Mouse (Mus musculus) induced T-regulatory cell, adult 2 months (primary cell): ENCODE data around the gene Exoc5.

Experiments
- DNase-seq: peaks from one replicate; pipeline ENCODE4 v3.0.0-alpha.2; 2012; ENCODE audit warnings: low read depth

Gene Exoc5

GRCm38 (mm10) chr14:49001655-49002054 is 64.8 kb downstream of the Exoc5 start:
- DNase-seq: no peak

- no peak for DNase-seq
These were observed 67.7 kb downstream of the Exoc5 start for GRCm38 (mm10) chr14:48998795-48999194.

GRCm38 (mm10) chr14:48993861-48994260 is 72.6 kb downstream of the Exoc5 start:
- no peak for DNase-seq

- DNase-seq: no peak
These were observed 74.3 kb downstream of the Exoc5 start for GRCm38 (mm10) chr14:48992070-48992580.

- no peak for DNase-seq
These were observed 75.3 kb downstream of the Exoc5 start for GRCm38 (mm10) chr14:48991144-48991522.

- DNase-seq: no peak
These were observed 75.8 kb downstream of the Exoc5 start for GRCm38 (mm10) chr14:48990471-48991143.

- DNase-seq: no peak
These were observed 76.6 kb downstream of the Exoc5 start for GRCm38 (mm10) chr14:48989831-48990230.

GRCm38 (mm10) chr14:48986231-48986630 is 80.2 kb downstream of the Exoc5 start:
- no peak for DNase-seq

- DNase-seq: no peak
These were observed 80.8 kb downstream of the Exoc5 start for GRCm38 (mm10) chr14:48985673-48986072.

- DNase-seq: no peak
These were observed 87.5 kb downstream of the Exoc5 start for GRCm38 (mm10) chr14:48978971-48979388.

- DNase-seq: no peak
These were observed 94.9 kb downstream of the Exoc5 start for GRCm38 (mm10) chr14:48971546-48971945.

- no peak for DNase-seq
These were observed 97.8 kb downstream of the Exoc5 start for GRCm38 (mm10) chr14:48968670-48969069.
